Mouse (Mus musculus) heart, postnatal 0 days (tissue): ENCODE measurements around the gene Rptor.

Experiments
- CTCF ChIP-seq: IDR thresholded peaks from 2 replicates; pipeline ENCODE4 v1.5.1; 2016; ENCODE audit warnings: antibody characterized with exemption, control low read depth, low read depth
- EP300 ChIP-seq: IDR thresholded peaks from 2 replicates; pipeline ENCODE4 v1.6.1; 2016; ENCODE audit warnings: antibody characterized with exemption, low read depth

DNA sequence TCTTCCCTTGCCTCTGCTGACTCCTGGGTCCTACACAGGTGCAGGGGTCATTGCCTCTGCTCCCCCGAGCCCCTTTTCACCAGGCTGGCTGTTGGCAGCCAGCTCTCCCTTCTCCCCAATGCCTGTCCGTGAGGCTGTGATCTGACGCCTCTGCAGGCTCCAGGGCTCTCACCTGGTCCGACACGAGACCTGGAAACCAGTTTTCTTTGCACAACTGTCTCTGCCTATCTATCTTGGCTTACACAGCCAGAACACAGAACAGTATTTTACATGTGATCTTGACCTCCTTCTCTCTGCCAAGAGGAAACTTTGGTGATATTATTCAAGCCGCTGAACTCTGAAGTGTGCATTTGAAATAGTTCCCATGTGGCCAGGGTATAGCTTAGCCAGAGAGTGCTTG is 151.8 kb downstream of the Rptor start:
- TF ChIP-seq CTCF (no peak), EP300 (no peak)
